Mouse (Mus musculus): ENCODE measurements around the gene Kcnip1. TPM values are rescaled to one million over a fixed set of nuclear protein-coding genes. Genes with fewer than 3 reads are reported as not detected.
A peak's percentile ranks its signal among the peaks of the same experiment; 100 is the strongest.

The Kcnip1 gene
- polyA plus RNA-seq, 1 experiment from 2014 or later: 0.35 TPM

DNA sequence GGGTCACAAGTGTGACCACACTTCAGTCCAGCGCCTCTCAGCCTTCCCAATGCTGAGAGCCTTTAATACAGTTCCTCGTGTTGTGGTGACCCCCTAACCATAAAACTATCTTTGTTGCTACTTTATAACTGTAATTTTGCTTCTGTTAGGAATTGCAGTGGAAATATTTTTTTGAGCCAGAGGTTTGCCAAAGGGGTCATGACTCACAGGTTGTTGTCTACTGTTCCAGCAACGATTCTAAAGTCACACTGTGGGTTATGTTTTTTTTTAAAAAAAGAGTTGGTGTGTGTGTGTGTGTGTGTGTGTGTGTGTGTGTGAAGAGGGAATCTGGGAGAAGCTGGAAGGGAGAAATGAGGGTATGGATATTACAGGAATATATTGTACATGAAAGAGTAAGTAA lies 337.7 kb downstream of the Kcnip1 start:
- Histone ChIP-seq H3K9ac (no peak overlapping the region), H3K9me3 (replicated peaks) (no peaks in the 10 kb centered on the region), H3K36me3 (no peaks in the 10 kb centered on the region), H3K4me3 (replicated peaks) (no peak overlapping the region), H3K27me3 (no peaks in the 10 kb centered on the region), H3K4me2 (no peak overlapping the region), H3K27ac (no peak overlapping the region), H3K4me1 (replicated peaks) (no peaks in the 10 kb centered on the region)
- WGBS (ENCODE audit: insufficient replicate concordance): 48% methylated on average over 3 of the region's 3 CpGs
- DNase-seq (no peak), ATAC-seq (ENCODE audit: low read depth) (no peak)

DNA sequence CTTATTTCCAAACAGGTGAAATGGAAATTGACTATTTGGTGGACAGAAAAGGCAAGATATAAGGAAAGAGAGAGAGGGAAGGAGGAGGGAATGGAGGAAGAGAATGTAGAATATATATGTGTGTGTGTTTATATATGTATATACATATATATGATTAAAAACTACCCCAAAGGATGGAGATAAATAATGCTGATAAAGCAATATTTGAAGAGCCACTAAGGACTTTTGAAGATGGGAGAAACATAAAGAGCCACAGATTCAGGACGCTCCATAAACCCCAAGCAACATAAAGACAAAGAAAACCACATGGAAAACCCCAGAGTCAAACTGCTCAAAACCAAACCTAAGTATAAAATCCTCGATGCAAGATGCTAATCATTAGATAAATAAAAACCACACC lies 338.5 kb downstream of the Kcnip1 start:
- H3K9me3 ChIP-seq (replicated peaks): no peaks in the 10 kb centered on the region
- no peak overlapping the region for H3K27ac ChIP-seq
- ATAC-seq (ENCODE audit: low read depth): no peak
- H3K4me3 ChIP-seq (replicated peaks): no peak overlapping the region
- no peak for DNase-seq
- H3K4me2 ChIP-seq: no peak overlapping the region
- no peaks in the 10 kb centered on the region for H3K27me3 ChIP-seq
- no peak overlapping the region for H3K9ac ChIP-seq
- 57% methylated on average over 2 of the region's 2 CpGs for WGBS (ENCODE audit: insufficient replicate concordance)
- H3K4me1 ChIP-seq (replicated peaks): no peaks in the 10 kb centered on the region
- H3K36me3 ChIP-seq: no peaks in the 10 kb centered on the region

- Histone ChIP-seq H3K4me1 (replicated peaks) (no peaks in the 10 kb centered on the region), H3K4me2 (no peak overlapping the region), H3K9me3 (replicated peaks) (no peaks in the 10 kb centered on the region), H3K9ac (no peak overlapping the region), H3K27me3 (no peaks in the 10 kb centered on the region), H3K36me3 (no peaks in the 10 kb centered on the region), H3K27ac (no peak overlapping the region), H3K4me3 (replicated peaks) (no peak overlapping the region)
- no peak for ATAC-seq (ENCODE audit: low read depth)
- DNase-seq: no peak
- 60% methylated on average over 2 of the region's 2 CpGs for WGBS (ENCODE audit: insufficient replicate concordance)
Measured at GRCm38 (mm10) chr11:33649358-33649757, 343.6 kb downstream of the Kcnip1 start.

DNA sequence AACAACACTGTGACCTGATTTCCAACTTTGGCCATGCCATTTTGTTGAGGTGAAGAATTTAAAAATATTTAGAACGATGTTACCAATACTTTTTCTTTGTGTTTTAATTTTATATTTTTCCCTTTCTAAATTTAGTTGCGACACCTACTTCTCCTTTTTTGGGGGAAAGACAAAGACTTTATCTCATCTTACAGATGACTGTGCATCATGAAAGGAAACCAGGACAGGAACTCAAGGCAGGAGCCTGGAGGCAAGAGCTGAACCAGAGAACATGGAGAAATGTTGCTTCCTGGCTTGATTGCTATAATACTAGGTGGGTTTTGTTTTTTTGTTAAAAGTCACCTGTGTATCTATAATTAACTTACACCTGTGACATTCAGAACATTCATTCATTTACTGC lies 355.8 kb downstream of the Kcnip1 start:
- Histone ChIP-seq H3K27me3 (no peaks in the 10 kb centered on the region), H3K27ac (no peak overlapping the region), H3K4me2 (no peak overlapping the region), H3K36me3 (no peaks in the 10 kb centered on the region), H3K9me3 (replicated peaks) (no peaks in the 10 kb centered on the region), H3K4me3 (replicated peaks) (no peak overlapping the region), H3K9ac (no peak overlapping the region), H3K4me1 (replicated peaks) (no peaks in the 10 kb centered on the region)
- DNase-seq (no peak), ATAC-seq (ENCODE audit: low read depth) (no peak)
- 21% methylated on average over 2 of the region's 2 CpGs for WGBS (ENCODE audit: insufficient replicate concordance)

DNA sequence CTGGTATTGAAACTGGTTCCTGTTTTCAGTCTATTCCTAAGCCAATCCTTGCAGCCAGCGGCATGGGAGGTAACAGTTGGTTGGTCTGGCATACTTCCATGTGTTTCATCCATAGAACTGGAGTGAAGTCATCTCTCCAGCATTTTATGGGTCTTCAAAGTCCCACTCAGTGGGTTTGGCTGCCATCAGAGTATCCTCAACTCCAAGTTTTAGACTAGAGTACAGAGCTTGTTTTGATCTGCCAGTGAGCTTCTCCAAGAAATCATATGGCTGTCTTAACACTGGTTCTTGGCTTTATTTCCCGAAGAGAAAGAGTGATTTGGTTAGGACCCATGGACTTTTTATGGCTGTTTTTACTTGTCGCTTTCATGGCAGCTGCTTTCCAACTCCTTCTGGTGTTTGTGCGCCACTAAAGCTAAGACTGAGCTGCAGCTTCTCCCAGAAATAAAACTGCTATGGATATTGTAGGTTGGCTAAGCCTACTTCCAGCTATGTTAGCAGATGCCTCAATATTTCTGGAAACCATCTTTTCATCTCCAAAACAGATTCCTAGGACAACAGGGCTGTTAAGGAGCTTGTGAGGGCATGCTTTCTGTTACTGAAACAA lies 365.7 kb downstream of the Kcnip1 start:
- Histone ChIP-seq H3K9ac (no peak overlapping the region), H3K27ac (no peak overlapping the region), H3K4me2 (no peak overlapping the region), H3K4me1 (replicated peaks) (no peaks in the 10 kb centered on the region), H3K27me3 (no peaks in the 10 kb centered on the region), H3K36me3 (no peaks in the 10 kb centered on the region), H3K9me3 (replicated peaks) (no peaks in the 10 kb centered on the region), H3K4me3 (replicated peaks) (no peak overlapping the region)
- WGBS (ENCODE audit: insufficient replicate concordance): 60% methylated on average over 4 of the region's 4 CpGs
- DNase-seq (no peak), ATAC-seq (ENCODE audit: low read depth) (no peak)

DNA sequence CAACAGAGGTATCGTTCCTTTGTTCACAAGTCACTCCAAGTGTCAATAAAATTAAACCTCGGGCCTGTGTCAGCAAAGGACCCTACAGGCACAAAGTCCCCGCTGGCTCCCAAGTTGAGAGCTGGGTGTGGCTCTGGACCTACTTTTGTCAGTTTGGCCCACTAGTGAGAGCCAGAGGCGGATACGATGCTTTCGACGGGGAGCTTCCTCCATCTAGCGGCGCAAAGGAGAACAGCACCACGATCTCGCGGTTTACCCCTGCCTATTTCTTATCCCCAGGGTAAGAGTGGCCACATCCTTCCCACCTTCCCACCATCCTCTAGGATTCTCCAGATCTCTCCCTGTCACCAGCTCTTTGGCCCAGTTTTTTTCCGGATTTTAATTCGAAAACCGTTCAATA lies 378.7 kb downstream of the Kcnip1 start:
- Histone ChIP-seq H3K4me3 (replicated peaks) (no peak overlapping the region), H3K27me3 (no peaks in the 10 kb centered on the region), H3K4me2 (no peak overlapping the region), H3K9ac (no peak overlapping the region), H3K4me1 (replicated peaks) (no peaks in the 10 kb centered on the region), H3K36me3 (no peaks in the 10 kb centered on the region), H3K9me3 (replicated peaks) (no peaks in the 10 kb centered on the region), H3K27ac (no peak overlapping the region)
- DNase-seq (peak; percentile 14), ATAC-seq (ENCODE audit: low read depth) (no peak)
- 5% methylated on average over 15 of the region's 15 CpGs for WGBS (ENCODE audit: insufficient replicate concordance)

- Histone ChIP-seq H3K4me1 (replicated peaks) (no peaks in the 10 kb centered on the region), H3K4me2 (no peak overlapping the region), H3K36me3 (no peaks in the 10 kb centered on the region), H3K4me3 (replicated peaks) (no peak overlapping the region), H3K9me3 (replicated peaks) (no peaks in the 10 kb centered on the region), H3K27ac (no peak overlapping the region), H3K9ac (no peak overlapping the region), H3K27me3 (no peaks in the 10 kb centered on the region)
- ATAC-seq (ENCODE audit: low read depth) (no peak), DNase-seq (no peak)
- WGBS (ENCODE audit: insufficient replicate concordance): 35% methylated on average over 3 of the region's 3 CpGs
Measured at GRCm38 (mm10) chr11:33607784-33608183, 385.2 kb downstream of the Kcnip1 start.

DNA sequence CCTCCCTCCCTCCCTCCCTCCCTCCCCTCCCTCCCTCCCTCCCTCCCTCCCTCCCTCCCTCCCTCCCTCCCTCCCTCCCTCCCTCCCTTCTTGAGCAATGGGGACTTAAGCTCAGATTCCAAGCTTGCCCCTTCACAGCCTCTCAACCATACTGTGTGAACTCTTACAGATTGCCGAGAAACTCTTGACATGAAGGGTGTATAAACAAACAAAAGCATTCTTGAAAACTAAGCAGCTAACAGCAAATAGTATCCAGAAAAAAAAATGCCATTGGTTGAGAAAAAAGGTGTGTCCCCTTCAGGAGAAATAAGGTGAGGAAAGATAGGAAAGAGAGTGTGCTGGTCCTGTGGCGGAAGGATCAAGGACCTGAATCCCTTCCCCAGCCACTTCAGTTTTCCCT lies 389.8 kb downstream of the Kcnip1 start:
- no peak for ATAC-seq (ENCODE audit: low read depth)
- WGBS (ENCODE audit: insufficient replicate concordance): 44% methylated on average over 2 of the region's 2 CpGs
- DNase-seq: no peak
- Histone ChIP-seq H3K27ac (no peak overlapping the region), H3K9ac (no peak overlapping the region), H3K4me1 (replicated peaks) (no peaks in the 10 kb centered on the region), H3K4me3 (replicated peaks) (no peak overlapping the region), H3K9me3 (replicated peaks) (no peaks in the 10 kb centered on the region), H3K27me3 (no peaks in the 10 kb centered on the region), H3K36me3 (no peaks in the 10 kb centered on the region), H3K4me2 (no peak overlapping the region)

DNA sequence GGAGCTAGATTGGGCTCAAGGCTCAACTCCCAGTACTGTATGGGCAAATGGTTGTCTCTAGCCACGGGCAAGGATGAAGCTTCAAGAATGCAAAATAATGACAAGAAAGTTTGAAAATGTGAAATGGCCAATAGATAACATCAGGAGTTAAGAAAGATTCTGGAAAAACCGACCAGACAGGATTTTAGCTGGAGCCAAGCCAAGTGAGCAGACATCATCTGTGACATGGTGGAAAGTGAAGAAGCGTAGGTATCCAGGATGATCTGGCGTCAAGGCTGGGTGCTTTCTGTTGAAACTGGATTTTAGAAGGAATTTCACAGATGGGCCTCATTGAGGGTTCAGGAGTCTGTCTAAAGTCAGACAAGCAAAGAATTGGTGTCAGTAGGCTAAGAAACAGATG lies 394.0 kb downstream of the Kcnip1 start, which contains the start of gene D130052B06Rik:
Gene D130052B06Rik (plus strand): TSS at position 317 of the 400 bp plus-strand sequence.
- WGBS (ENCODE audit: insufficient replicate concordance): 60% methylated on average over 4 of the region's 4 CpGs
- Histone ChIP-seq H3K36me3 (no peaks in the 10 kb centered on the region), H3K9me3 (replicated peaks) (no peaks in the 10 kb centered on the region), H3K9ac (no peak within 1 kb of the TSS), H3K4me3 (replicated peaks) (no peak within 1 kb of the TSS), H3K27me3 (no peaks in the 10 kb centered on the region), H3K27ac (no peak within 1 kb of the TSS), H3K4me2 (no peak within 1 kb of the TSS), H3K4me1 (replicated peaks) (no peaks in the 10 kb centered on the region)
- no peak for DNase-seq
- no peak for ATAC-seq (ENCODE audit: low read depth)

GRCm38 (mm10) chr11:33596655-33597054 lies 396.3 kb downstream of the Kcnip1 start:
- H3K9me3 ChIP-seq (replicated peaks): no peaks in the 10 kb centered on the region
- no peaks in the 10 kb centered on the region for H3K27me3 ChIP-seq
- no peak overlapping the region for H3K27ac ChIP-seq
- ATAC-seq (ENCODE audit: low read depth): no peak
- H3K4me3 ChIP-seq (replicated peaks): no peak overlapping the region
- WGBS (ENCODE audit: insufficient replicate concordance): 55% methylated on average over 4 of the region's 4 CpGs
- no peak overlapping the region for H3K4me2 ChIP-seq
- H3K4me1 ChIP-seq (replicated peaks): no peaks in the 10 kb centered on the region
- no peak overlapping the region for H3K9ac ChIP-seq
- DNase-seq: no peak
- H3K36me3 ChIP-seq: no peaks in the 10 kb centered on the region

GRCm38 (mm10) chr11:33592826-33593225 lies 400.1 kb downstream of the Kcnip1 start:
- Histone ChIP-seq H3K4me1 (replicated peaks) (no peaks in the 10 kb centered on the region), H3K9me3 (replicated peaks) (no peaks in the 10 kb centered on the region), H3K27ac (no peak overlapping the region), H3K27me3 (no peaks in the 10 kb centered on the region), H3K4me3 (replicated peaks) (no peak overlapping the region), H3K36me3 (no peaks in the 10 kb centered on the region), H3K9ac (no peak overlapping the region), H3K4me2 (no peak overlapping the region)
- ATAC-seq (ENCODE audit: low read depth): no peak
- DNase-seq: no peak
- WGBS (ENCODE audit: insufficient replicate concordance): 53% methylated on average over 4 of the region's 4 CpGs

GRCm38 (mm10) chr11:33590771-33591170 lies 402.2 kb downstream of the Kcnip1 start:
- 65% methylated on average over 3 of the region's 3 CpGs for WGBS (ENCODE audit: insufficient replicate concordance)
- DNase-seq (no peak), ATAC-seq (ENCODE audit: low read depth) (no peak)
- no peak overlapping the region for H3K9ac ChIP-seq
- H3K4me1 ChIP-seq (replicated peaks): no peaks in the 10 kb centered on the region
- no peak overlapping the region for H3K4me3 ChIP-seq (replicated peaks)
- no peaks in the 10 kb centered on the region for H3K9me3 ChIP-seq (replicated peaks)
- H3K27me3 ChIP-seq: no peaks in the 10 kb centered on the region
- H3K4me2 ChIP-seq: no peak overlapping the region
- no peaks in the 10 kb centered on the region for H3K36me3 ChIP-seq
- no peak overlapping the region for H3K27ac ChIP-seq

Data from liver, embryonic 13.5 days (tissue).